Mouse (Mus musculus) T-cell, adult 2 months (primary cell): Measurements from ENCODE around the gene Casp14.
"Not testable (repeated sequence)": the region's sequence is repeated elsewhere in the genome, so short reads cannot be mapped to it uniquely, and the experiment has no call there.

Experiments used
- DNase-seq: peaks from one replicate; pipeline ENCODE4 v3.0.0; 2022; ENCODE audit warnings: low spot score

Gene Casp14

DNA sequence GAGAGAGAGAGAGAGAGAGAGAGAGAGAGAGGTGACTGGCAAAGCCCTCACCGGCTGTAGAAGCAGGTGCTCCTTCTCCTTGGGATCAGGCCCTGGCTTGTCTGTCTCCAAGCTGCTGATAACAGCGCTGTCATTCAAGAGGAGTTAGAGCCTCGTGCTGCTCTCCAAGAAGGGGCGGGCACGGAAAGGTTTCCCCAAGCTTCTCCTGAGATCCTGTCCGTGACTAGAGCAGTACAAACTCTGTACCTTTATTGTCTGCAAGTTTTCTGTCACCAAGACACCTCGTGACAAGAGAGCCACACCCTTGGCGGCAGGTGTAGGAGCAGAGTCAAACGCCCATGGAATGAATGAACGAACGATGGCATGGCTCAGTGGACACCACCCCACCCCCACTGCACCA, at the start of gene Casp14:
Gene Casp14 (minus strand): TSS at position 239 of the 400 bp plus-strand sequence.
- no peak for DNase-seq

DNA sequence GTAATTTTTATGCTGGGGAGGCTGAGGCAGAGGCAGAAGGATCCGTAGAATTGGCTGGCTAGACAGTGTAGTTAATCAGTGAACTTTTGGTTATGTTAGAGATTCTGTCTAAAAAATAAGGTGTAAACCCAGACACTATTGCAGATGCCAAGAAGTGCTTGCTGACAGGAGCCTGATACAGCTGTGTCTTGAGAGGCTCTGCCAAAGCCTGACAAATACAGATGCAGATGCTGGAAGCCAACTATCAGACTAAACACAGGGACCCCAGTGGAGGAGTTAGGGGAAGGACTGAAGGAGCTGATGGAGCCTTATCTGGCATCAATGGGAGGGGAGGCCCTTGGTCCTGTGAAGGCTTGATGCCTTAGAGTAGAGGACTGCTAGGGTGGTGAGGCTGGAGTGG, 47.5 kb upstream of the Casp14 start:
- no peak for DNase-seq

DNA sequence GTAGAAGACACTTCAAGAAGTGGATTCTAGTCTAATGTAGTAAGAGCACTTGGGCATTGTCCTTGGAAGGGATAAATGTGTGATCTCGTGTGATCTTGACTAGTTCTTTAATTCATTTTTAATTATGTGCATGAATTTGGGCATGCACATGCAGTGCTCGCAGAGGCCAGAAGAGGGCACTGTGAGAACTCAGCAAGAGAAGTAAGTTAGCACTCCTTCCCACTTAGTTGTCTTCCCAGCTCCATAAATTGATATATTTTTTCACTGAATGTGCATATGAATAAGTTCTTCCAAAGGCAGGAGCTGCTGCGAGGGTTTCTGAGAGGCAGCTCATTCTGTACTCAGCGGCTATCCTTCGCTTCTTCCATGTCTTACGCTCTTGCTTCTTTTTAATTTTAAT, 37.9 kb upstream of the Casp14 start:
- no peak for DNase-seq

DNA sequence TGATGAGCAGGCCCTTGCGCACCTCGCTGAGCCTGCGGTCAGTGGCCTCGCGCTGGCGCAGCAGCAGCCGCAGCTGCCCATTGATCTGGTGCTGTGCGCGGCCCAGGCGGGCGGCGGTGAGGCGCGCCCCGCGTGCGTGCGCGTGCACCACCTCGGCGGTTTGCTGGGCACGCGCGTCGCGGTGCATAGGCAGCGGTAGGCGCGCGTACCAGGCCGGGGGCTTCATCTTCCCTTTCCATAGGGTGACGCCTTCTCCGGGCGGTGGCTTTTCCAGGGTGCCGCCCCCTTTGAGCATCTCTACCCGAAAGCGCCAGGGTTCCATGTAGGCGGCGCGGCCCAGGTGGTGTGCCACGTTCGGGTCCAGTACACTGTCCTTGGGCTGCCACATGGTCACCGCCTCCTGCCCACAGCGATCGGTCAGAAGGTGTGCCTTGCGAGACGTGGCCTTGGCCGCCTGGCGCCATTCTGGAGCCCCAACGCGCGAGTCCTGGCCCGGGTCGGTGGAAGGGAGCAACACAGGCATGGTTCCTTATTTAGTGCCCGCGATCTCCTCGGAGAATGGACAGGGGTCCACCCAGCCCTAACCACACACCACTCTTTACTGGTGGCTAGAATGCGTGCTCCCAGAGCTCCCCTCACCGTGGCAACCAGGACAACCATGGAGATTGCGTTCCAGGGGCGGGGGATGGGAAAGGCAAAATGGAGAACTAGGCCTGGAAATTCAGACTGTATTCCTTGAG, 34.5 kb upstream of the Casp14 start, which contains the start of gene Ccdc105:
Gene Ccdc105 (minus strand): TSS at position 614 of the 740 bp plus-strand sequence.
- no peak for DNase-seq

DNA sequence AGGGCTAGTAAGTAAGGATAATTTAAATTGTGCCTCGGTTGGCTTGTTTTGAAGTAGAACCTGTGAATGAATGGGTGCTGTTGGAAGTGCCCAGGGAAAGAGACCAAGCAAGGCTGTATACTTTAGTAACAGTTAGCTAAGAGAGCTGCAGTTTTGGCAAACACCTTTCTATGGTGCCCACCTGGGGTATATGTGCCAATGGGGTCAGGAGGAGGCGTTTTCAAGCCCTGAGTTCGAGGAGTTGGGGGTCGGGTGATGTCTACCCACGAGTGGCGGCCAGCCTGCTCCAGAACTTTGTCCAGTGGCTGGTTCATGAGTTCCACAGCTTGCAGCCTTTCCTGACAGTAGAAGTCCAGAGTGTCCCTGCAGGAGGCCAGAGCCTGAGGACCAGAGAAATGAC, 30.9 kb upstream of the Casp14 start:
- DNase-seq = no peak

DNA sequence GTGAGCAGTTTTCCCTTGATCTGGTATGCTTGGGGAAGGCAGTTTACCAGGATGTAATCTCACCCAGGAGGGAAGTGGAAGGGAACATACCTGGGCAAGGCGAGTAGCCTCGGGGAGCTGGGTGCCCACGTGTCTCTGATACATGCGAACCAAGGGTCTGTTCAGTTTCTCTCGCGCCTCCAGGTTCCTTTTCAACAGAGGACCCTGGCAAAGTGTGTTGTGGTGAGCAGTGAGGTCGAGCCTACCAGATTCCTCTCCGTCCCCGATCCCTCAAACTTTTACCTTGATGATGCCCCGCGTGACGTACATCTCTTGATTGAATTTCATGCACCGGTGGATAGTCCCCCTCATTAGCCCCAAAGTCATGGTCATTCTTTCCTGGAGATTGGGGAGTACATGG, 30.1 kb upstream of the Casp14 start:
- DNase-seq = no peak

DNA sequence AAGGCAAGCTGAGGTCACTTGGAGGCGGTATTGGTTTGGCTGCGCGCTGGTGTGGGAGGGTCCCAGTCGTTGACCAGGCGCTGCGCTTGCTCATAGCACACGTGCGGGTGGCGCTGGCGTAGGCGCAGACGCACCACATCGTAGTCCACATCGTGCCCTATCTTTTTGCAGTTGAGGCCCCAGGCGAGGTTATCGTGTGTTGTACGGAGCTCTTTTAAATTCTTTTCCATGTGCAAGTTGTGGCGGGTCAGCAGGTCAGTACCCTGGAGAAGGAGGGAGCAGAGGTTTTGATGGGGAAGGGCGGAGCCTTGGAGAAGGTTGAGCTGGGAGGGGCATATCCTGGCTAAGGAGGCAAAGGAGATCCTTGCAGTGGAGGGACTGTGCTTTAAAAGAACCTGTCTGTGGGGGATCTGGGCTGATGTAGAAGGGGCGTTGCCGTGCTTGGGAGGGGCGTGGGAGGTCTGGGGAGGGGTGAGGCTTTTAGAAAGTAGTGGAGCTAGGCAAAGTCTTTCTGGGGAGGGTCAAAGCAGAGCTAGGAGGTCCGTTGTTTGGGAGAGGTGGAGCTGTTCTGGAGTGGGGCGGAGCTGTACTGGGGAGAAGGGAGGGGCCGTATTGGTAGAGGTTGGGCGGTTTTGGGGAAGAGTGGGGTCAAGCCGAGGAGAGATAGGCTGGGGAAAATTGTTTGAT, 29.1 kb upstream of the Casp14 start:
- no peak for DNase-seq

DNA sequence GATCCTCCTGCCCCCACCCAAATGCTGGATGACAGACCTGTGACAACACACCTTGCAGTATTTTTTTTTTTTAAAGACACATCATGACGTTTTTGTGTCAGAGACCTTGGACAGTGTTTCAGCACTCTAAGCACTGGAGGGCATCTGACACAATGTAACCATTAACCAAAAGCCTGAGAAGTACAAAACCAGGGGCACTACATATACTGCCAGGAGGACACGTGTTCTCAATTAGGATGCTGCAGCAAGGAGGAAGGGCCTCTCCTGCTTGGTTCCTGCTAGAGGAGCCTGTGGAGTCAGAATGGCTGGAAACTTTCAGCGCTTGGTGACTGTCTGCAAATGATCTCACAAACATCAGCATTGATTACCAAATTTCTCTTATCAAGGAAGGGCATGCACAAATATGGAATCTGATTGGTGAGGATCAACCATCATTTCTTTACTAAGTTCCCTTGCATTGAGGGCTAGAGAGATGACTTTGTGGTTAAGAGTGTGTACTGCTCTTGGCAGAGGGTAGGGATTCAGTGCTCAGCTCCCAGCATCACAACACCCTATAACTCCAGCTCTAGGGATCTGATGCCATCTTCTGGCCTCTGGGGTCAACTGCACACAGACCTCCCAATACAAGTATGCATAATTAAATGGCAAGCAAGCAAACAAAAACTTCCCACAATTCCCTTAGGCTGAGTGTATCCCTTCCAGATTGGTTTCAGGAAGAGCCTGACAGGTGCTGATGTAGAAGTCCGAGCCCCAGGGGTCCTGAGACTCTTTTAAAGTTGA, 27.5 kb upstream of the Casp14 start:
- DNase-seq = no peak

DNA sequence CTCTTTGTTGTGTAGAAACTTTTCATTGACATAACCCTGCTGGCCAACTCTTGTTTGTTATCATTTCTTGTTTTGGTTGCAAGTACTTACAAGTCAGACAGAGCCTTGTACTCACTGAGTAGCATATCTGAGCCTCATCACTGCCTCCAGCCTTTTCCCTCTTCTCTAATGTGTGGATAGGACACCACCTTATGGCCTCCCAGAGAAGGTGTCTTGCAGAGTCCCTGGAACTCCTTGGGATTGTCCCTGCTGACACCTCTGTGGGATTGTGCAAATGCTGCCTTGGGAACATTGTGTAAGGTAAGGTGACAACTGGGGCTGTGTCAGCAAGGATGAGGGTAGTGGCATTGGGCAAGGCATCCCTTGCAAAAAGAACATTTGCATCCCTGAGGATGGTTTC, 25.6 kb upstream of the Casp14 start:
- DNase-seq = no peak

DNA sequence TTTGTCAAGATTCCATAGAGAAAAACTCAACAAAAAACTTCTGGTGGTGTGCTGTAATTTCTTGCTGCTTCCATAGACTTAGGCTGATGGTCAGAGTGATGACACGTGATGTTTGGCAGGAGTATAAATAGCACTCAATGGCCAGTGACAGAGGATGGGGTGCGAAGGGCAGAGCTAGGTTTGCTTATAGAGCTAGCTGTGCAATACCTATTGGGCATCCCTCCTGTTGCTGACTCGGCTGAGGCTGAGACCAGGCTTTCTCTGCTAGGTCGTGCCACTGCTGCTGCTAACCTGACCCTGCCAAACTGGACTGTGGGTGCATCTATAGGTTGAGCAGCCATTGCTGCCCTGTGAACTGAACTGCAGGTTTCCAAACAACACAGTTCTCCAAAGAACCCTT, 21.7 kb upstream of the Casp14 start:
- no peak for DNase-seq

DNA sequence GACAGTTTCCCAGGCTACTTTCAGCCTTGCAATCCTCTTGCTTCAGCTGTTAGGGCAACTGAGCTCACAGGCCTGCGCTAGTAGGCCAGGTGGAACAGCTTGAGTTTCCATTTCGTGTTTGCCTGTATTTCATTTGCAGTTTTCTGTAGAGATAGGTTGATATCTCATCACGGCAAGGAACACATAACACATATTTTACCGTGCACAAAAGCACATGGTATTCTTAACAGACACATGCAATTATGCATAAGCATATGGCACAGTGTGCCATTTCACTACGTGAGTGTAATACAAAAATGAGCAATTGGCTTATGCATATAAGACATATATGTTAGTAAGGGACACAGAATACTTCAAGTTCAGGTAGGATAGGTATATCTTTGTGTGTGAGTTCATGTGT, 9.8 kb upstream of the Casp14 start:
- no peak for DNase-seq

DNA sequence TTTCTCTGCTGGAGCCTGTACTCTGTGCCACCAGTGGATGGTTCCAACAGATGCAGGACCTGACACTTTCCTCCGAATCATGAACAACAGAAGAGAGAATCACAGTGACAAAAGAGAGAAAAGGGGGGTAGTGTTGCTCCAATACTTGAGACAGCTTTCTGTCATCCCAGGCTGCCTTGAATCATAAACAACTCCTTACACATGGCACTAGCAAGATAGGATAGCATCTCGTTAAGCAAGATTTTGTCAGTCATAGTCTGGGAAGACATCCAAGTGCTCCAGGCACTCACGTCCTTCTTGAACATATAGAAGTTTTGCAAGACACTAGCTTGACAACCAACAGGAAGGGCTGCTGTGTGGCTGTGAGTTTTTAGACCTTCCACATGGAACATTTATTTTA, 8.9 kb upstream of the Casp14 start:
- no peak for DNase-seq

DNA sequence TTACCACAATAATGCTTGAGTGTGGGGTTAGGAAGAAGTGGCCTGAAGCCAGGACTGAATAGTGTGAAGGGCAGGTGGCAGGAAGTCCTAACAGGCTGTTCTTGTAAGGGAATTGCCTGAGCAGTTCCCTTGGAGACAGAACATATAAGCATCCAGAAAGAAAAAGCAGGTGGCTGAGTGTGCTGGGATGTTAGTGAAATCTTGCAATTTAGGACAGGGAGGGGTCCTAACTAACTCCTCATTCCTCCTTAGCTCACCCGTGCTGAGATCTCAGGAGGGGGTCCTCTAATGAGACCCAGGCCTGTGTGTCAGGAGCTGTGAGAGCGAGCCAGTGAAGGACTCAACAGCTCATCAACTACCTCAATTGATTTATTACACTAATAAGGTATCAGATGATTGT, 5.3 kb upstream of the Casp14 start:
- DNase-seq = no peak

DNA sequence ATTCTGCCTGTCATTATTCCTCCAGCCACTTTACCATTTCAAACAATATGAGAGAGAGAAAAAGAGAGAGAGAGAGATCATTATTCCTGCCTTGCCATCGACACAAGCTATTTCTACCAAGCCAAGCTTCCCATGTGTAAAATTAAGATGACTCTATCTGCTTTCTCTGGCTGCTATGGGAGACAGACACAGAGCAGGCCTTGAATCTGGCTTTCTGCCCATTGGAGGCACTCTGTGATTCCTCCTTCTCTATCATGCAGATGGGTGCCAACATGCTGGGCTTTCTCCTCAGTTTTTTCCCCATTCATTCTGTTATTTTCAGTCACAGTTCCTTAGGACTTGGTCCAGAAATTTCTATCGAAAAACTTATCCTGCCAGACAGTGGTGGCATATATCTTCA, 4.6 kb upstream of the Casp14 start:
- no peak for DNase-seq

DNA sequence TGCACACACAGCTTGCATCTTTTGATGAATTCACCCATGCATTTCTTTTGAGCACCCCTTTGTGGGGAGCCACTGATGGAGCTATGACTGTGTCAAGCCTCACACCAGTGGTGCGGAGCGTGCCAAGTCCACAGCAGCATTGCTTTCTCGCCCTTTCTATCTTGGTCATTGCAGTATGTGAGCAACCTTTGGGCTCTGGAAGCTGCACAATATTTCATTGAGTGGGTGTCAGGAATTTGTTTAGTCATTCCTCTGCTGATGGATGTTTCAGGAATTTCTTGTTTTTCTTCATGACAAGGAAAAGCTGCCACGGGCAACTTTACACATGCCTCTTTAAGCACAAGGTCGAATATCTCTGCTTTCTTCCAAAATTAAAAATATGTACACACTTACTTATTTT, 3.9 kb upstream of the Casp14 start:
- DNase-seq = no peak

DNA sequence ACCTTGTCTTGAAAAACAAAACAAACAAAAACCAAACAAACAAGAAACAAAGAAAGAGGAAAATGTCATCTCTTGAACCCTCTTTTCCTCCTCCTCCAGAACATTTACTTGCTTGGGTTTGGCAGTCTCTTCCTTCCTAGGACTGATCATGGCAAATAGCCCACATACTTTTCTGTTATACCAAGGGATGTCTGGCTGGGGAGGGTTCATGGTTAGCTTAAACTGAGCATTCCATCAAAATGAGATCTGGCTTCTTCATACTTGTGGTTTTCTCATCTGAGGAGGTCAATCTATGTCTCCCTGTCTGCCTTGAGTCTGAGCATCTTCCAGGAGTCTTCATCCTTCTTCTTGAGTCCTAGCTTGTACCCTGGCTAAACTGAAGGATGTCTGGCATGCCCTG, 1.9 kb downstream of the Casp14 start:
- DNase-seq = no peak

DNA sequence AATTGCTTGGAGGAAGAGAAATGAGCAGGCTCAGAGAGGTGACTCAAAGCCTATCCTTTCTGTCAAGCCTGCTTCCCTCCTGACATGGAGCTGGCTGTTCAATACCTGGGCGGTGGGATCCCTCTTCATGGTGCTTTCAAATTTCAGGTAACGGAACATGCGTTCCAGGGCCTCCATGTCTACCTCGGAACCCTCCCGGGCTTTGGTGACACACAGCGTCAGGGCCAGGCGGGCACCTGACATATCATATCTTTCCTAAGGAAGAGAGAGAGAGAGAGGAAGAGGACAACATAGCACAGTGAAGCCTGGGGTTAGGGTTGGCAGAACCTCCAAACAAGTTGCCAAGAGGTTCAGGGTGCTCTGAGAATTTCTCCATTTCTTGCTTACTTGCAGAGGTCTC, 2.9 kb downstream of the Casp14 start:
- no peak for DNase-seq

DNA sequence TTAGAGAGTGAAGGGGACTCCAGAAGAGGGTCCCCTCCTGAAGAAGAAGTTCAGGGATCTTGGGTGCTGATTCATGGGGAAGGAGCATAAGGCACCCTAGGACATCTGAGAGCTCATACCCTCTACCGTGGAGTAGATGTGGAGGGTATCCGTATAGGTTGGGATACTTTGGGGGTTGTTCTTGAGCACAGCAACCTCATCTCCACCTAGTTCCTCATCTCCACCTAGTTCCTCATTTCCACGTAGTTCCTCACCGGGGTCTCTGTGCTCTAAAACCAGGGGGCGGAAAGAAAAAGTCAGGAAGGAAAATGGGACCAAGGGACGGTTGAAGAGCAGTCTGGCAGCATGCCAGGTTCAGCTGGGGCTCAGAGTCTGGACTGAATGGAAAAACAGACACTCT, 4.0 kb downstream of the Casp14 start:
- no peak for DNase-seq

DNA sequence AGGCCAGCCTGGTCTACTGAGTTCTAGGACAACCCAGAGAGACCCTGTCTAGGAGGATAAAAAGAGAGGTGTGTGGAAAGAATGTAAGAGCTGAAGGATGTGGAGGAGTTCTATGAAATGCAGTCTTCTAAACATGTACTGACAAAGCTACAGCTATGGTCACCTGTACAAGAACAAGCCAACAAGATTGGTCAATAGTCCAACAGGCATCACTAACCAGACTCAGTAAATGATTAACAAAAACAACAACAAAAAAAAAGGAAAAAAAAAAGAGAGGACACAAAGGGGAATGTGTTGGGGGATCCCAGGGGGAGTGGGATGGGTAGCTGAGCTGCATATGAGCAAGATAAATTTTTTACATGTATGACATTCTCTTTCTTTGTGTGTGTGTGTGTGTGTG, 7.4 kb downstream of the Casp14 start:
- no peak for DNase-seq

DNA sequence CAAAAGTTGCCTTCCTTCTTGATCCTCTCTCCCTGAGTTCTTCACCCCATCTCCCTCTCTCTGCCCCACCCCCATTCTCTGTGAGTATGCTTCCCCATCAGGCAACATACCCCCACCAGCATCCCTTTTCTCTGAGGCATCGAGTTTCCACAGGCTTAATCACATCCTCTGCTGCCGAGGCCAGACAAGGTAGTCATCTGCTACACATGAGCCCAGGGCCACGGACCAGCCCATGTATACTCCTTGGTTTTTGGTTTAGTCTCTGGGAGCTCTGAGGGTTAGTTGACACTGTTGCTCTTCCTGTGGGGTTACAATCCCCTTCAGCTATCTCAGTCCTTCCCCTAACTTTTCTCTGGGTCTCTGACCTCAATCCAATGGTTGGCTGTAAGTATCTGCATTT, 17.2 kb downstream of the Casp14 start:
- DNase-seq = no peak

DNA sequence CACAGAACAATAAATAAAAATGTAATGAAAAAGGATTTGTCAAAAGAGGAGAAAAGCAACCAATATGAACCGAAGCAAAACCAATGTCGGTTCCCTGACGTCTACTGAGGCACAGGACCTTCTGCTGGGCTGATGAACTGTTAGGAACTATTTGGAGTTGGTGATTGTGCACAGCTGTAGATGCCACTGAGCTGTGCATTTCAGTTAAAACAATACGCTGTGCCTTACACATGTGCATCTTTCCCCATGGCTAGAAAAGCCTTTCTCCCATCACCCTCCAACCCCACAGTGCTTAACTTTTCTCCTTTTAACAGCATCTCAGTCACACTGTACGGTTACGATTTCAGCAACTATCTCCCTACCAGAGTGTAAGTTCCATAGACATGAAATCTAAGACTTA, 28.1 kb downstream of the Casp14 start:
- no peak for DNase-seq

DNA sequence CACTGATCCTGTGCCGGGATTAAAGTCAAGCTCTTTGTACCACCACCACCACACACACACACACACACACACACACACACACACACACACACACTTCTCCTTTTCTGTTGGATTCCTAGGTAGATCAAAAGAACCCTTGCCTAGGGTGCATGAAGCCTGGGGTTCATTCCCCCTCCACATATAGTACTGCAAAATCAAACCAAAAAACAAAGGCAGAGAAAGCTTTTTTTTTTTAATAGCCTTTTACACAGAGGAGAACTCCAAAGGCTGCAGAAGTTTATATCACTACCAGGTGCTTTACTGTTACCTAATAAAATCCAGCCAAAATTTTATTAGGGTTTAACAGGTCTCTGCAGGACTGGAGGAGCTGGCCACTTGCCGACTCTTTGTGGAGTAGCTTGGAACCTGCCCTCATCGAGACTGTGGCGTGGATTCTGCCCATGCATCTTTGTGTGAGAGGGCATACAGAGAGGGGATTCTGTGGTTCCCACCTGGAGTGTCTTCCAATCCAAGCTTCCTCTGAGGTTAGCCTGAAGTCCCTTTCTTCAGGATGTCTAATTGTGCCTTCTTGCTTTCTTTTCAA, 31.0 kb downstream of the Casp14 start:
- no peak for DNase-seq

DNA sequence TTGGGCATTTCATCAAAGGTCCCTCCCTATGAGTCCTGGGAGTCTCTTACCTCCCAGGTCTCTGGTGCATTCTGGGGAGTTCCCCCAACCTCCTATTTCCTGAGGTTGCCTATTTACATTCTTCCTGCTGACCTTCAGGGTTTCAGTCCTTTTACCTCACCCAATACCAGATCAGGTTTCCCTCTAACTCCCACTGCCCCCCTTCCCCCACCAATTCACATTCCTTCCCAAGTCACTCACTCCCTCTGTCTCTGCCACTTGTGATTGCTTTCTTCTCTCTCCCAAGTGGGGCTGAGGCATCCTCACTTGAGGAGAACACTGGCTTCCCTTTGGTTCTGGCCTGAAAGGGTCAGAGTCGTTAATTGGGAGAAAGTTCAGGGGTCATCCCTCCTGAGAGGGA, 48.0 kb downstream of the Casp14 start:
- not testable (repeated sequence) for DNase-seq
